Mouse (Mus musculus) limb, embryonic 13.5 days (tissue): Measurements from ENCODE around the gene Pcsk2. TPM values are rescaled to one million over a fixed set of nuclear protein-coding genes. Genes with fewer than 3 reads are reported as not detected.

ENCODE experiments used
- ATAC-seq: fragments of 200-750 bp; cut with Nextera tagmentation; 2 replicates; pipeline ENCODE4 v1.8.0; 2017; ENCODE audit warnings: low read depth, moderate number of reproducible peaks, moderate TSS enrichment; ENCODE audit not compliant: low FRiP score
- H3K27ac ChIP-seq: fragments of 300-500 bp; sonication (generic); 2 replicates; pipeline ENCODE4 v1.5.1; 2015; ENCODE audit warnings: inconsistent platforms, mild to moderate bottlenecking, moderate library complexity
- H3K27me3 ChIP-seq: fragments of 300-500 bp; sonication (generic); 2 replicates; pipeline ENCODE4 v1.6.1; 2015; ENCODE audit warnings: mild to moderate bottlenecking, inconsistent platforms
- H3K36me3 ChIP-seq: fragments of 300-500 bp; sonication (generic); 2 replicates; pipeline ENCODE4 v1.6.1; 2015; ENCODE audit warnings: inconsistent platforms, mild to moderate bottlenecking, moderate library complexity
- H3K4me1 ChIP-seq: fragments of 300-500 bp; sonication (generic); 2 replicates; pipeline ENCODE4 v1.6.1; 2015; ENCODE audit warnings: inconsistent platforms
- H3K4me2 ChIP-seq: fragments of 300-500 bp; sonication (generic); replicated peaks from 2 replicates; pipeline ENCODE4 v1.6.1; 2015; ENCODE audit warnings: inconsistent platforms, mild to moderate bottlenecking, moderate library complexity
- H3K4me3 ChIP-seq: fragments of 300-500 bp; sonication (generic); 2 replicates; pipeline ENCODE4 v1.5.1; 2015; ENCODE audit warnings: moderate library complexity, mild to moderate bottlenecking, inconsistent platforms
- H3K9ac ChIP-seq: fragments of 300-500 bp; sonication (generic); 2 replicates; pipeline ENCODE4 v1.6.1; 2015; ENCODE audit warnings: mild to moderate bottlenecking, inconsistent platforms
- H3K9me3 ChIP-seq: fragments of 300-500 bp; sonication (generic); 2 replicates; pipeline ENCODE4 v1.6.1; 2016; ENCODE audit warnings: inconsistent platforms
- WGBS: fragments of 180-500 bp; shearing (Covaris S2); methylation state at CpG from one replicate; pipeline ENCODE4 v1.1.7; 2015; 5-methylcytosine and 5-hydroxymethylcytosine counted together
- polyA plus RNA-seq: library from polyadenylated mRNA; unstranded; fragments of >200 nt; fragmentation: Nextera tagmentation; extraction: Ambion mirVana; gene quantifications from 2 replicates; pipeline ENCODE4 v1.2.1, GENCODE M21; 2015

Gene Pcsk2
- polyA plus RNA-seq, 1 experiment from 2014 or later: 0.59 TPM

DNA sequence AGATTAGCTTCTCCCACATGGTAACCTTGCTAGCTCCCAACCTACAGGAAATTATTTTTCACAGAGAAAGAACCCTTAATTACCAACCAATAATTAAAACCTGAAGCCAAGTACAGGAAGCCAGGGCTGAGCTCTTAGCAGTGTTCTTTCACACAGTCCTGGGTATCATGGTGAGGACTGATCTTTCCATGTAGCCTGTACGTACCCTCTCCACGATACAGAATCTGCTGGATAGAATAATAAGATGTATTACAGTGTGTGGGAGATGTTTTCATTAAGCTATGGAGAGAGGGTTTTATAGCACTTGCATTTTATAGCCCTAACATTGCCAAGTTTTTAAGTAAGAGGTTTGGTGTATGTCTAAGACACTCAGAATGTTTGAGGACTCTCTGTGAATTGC lies 164.0 kb downstream of the Pcsk2 start:
- Histone ChIP-seq H3K4me3 (no peak overlapping the region), H3K27me3 (no peaks in the 10 kb centered on the region), H3K4me1 (no peaks in the 10 kb centered on the region; the same call in 1 of the 2 replicates), H3K27ac (no peak overlapping the region), H3K36me3 (no peaks in the 10 kb centered on the region), H3K9me3 (no peaks in the 10 kb centered on the region), H3K4me2 (no peak overlapping the region), H3K9ac (no peak overlapping the region)
- ATAC-seq: peak; percentile 71; the same call in 1 of the 2 replicates
- 45% methylated on average over 2 of the region's 2 CpGs for WGBS

DNA sequence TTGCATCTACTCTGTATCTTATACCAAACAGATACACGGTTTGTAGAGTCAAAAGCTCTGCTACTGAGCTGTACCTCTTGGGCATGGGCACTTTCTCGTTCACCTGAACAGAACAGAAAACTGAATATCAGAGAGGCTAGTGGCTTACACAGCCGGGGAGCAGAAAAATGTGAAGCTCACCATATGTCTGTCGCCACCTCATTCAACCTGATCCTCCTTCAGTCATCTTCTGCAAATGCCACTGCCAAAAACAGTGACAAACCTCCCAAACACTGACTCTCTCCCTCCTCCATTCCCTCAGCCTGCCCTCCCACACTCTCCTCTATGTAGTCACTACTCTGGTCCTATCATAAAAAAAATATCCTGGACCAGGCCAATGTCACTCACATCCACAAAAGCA lies 165.9 kb downstream of the Pcsk2 start:
- 74% methylated on average over 4 of the region's 4 CpGs for WGBS
- Histone ChIP-seq H3K27ac (no peak overlapping the region), H3K4me3 (no peak overlapping the region), H3K36me3 (no peaks in the 10 kb centered on the region), H3K27me3 (no peaks in the 10 kb centered on the region), H3K4me1 (no peaks in the 10 kb centered on the region; the same call in 1 of the 2 replicates), H3K9me3 (no peaks in the 10 kb centered on the region), H3K9ac (no peak overlapping the region), H3K4me2 (no peak overlapping the region)
- ATAC-seq: no peak

DNA sequence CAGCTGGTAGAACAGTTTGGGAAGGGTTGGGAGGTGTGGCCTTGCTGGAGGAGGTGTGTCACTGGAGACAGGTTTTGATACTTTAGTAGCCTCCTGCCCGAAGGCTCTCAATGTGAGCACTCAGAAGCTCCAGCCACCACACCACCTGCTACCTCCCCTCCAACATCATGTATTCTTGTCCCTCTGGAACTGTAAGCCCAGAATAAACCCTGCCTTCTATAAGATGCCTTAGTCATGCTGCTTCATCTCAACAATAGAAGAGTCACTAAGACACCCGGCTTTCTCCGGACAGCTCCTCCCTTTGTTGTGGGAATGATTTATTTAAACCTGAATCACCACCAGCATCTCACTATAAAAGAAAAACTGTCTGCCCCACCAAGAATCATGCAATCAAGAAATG lies 166.9 kb downstream of the Pcsk2 start:
- no peaks in the 10 kb centered on the region for H3K36me3 ChIP-seq
- H3K4me3 ChIP-seq: no peak overlapping the region
- H3K9ac ChIP-seq: no peak overlapping the region
- WGBS: 89% methylated on average over 3 of the region's 3 CpGs
- H3K9me3 ChIP-seq: no peaks in the 10 kb centered on the region
- no peak overlapping the region for H3K27ac ChIP-seq
- no peak overlapping the region for H3K4me2 ChIP-seq
- H3K27me3 ChIP-seq: no peaks in the 10 kb centered on the region
- no peaks in the 10 kb centered on the region; the same call in 1 of the 2 replicates for H3K4me1 ChIP-seq
- no peak for ATAC-seq

DNA sequence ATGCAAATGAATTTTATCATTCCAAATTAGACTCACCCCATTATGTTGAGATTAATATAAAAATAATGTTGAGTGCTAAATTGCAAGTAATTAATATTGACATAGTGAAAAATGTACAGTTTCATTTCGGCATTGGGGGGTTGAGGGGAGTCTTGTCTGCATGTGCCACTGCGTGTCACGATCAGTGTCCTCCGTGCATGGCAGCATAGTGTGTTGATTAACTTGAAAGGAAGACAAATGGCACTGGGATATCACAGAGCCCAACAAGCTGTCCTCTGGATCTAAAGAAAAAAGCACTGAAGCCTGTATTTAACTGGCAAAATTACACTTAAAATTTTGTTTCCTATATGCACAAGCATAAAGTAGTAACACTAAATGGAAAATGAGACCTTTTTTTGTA lies 167.9 kb downstream of the Pcsk2 start:
- H3K4me1 ChIP-seq: no peaks in the 10 kb centered on the region; the same call in 1 of the 2 replicates

DNA sequence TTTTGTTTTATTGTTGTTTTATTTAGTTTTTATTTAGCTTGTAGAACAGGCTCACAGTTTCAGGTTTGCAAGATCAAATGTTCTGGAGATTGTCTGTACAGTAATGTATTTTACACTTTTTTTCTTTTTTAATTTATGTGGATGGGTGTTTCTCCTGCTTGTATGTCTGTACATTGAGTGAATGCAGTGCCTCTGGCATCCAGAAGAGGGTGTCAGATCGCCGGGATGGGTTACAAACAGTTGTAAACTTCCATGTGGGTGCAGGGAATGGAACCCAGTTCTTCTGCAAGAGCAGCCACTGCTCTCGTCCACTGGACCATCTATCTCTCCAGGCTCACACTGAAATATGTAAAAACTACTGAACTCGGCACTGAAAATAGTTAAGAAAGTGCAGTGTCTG lies 169.2 kb downstream of the Pcsk2 start:
- WGBS: 67% methylated on average over 4 of the region's 4 CpGs
- no peaks in the 10 kb centered on the region for H3K36me3 ChIP-seq
- H3K4me3 ChIP-seq: no peak overlapping the region
- H3K9me3 ChIP-seq: no peaks in the 10 kb centered on the region
- no peak overlapping the region for H3K9ac ChIP-seq
- no peak for ATAC-seq
- H3K27me3 ChIP-seq: no peaks in the 10 kb centered on the region
- H3K4me2 ChIP-seq: no peak overlapping the region
- no peaks in the 10 kb centered on the region; the same call in 1 of the 2 replicates for H3K4me1 ChIP-seq
- no peak overlapping the region for H3K27ac ChIP-seq

More for the DNA sequence above, 167.9 kb downstream of the Pcsk2 start:
- Histone ChIP-seq H3K27me3 (no peaks in the 10 kb centered on the region), H3K27ac (no peak overlapping the region), H3K36me3 (no peaks in the 10 kb centered on the region), H3K9me3 (no peaks in the 10 kb centered on the region), H3K9ac (no peak overlapping the region), H3K4me2 (no peak overlapping the region), H3K4me3 (no peak overlapping the region)
- ATAC-seq: no peak
- 92% methylated on average over 4 of the region's 4 CpGs for WGBS

DNA sequence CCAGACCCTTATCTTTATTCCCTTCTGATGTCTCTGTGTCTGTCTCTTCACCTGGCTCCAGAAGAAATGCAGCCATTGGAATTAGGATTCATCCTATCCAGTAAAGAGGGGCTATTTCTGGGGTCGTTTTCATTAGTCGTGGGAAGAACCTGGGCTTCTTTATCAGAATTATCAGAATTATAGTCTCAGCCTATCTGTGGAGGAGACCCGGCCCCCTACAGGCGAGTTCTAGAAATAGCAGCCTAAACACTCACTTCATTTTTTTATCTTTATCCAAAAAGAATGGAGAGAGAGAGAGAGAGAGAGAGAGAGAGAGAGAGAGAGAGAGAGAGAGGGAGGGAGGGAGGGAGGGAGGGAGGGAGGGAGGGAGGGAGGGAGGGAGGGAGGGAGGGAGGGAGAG lies 177.3 kb downstream of the Pcsk2 start:
- ATAC-seq: no peak
- Histone ChIP-seq H3K4me3 (no peak overlapping the region), H3K27ac (no peak overlapping the region), H3K36me3 (no peaks in the 10 kb centered on the region), H3K9ac (no peak overlapping the region), H3K4me1 (no peaks in the 10 kb centered on the region), H3K9me3 (no peaks in the 10 kb centered on the region), H3K27me3 (no peaks in the 10 kb centered on the region), H3K4me2 (no peak overlapping the region)
- WGBS: 24% methylated on average over 4 of the region's 4 CpGs

DNA sequence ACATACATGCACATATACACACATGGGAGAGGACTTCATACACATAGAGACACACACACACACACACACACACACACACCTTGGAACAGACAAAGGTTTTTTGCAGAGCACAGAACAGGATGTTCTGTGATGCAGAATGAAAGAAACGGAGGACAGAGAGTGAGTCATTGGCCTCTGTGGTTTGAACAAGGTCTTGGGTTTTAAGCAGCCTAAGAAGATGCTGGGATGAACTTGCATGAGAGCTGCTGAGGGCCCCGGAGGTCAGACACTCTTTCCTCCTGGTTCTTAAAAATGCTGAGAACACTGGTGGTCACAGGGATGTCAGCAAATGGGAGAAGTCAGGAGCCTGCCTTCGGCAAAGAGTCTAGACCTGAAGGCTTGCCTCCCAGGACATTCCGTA lies 178.1 kb downstream of the Pcsk2 start:
- no peak overlapping the region for H3K9ac ChIP-seq
- ATAC-seq: no peak
- H3K4me2 ChIP-seq: no peak overlapping the region
- H3K4me1 ChIP-seq: no peaks in the 10 kb centered on the region
- H3K9me3 ChIP-seq: no peaks in the 10 kb centered on the region
- H3K27ac ChIP-seq: no peak overlapping the region
- 73% methylated on average over 4 of the region's 4 CpGs for WGBS
- H3K4me3 ChIP-seq: no peak overlapping the region
- no peaks in the 10 kb centered on the region for H3K36me3 ChIP-seq
- no peaks in the 10 kb centered on the region for H3K27me3 ChIP-seq

DNA sequence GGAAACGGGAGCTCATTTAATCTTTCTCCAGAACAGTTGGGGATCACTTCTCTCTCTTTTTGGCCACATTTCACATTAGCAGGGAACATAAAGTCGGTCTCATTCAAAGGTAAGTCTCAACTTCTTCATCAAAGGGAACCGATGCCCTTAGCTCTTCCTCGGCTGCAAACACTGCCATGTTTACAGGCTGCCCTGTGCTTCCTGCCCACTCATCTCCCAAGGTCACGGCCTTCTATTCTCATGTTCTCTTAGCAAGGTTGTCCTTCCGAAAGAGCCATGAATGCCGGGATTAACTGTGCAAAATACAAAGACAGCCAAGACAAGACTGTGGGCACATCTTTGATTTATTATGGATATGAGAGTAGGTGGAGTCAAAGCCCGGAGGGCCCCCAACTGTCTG lies 178.8 kb downstream of the Pcsk2 start:
- WGBS: 78% methylated on average over 8 of the region's 8 CpGs
- no peaks in the 10 kb centered on the region for H3K36me3 ChIP-seq
- H3K9ac ChIP-seq: no peak overlapping the region
- H3K4me1 ChIP-seq: no peaks in the 10 kb centered on the region
- no peak overlapping the region for H3K27ac ChIP-seq
- no peak overlapping the region for H3K4me2 ChIP-seq
- no peaks in the 10 kb centered on the region for H3K9me3 ChIP-seq
- no peak for ATAC-seq
- H3K4me3 ChIP-seq: no peak overlapping the region
- H3K27me3 ChIP-seq: no peaks in the 10 kb centered on the region

DNA sequence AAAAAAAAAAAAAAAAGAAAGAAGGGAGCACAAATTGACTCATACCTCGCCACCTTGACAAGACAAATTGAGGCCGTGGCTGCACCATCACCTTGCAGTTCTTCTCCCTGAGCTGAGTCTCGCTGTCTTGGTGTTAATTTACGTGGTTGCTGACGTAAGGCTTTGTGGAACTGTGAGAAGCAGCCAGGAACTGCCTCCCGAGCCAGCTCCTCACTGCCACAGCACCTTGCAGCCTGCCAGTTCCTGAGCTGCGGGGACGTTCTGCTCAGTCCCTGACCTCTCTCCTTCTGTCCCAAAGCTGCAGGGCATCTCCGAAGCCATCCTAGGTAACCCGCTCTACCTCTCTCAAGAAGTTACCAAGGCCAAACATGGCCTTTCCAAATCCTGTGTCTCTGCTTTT lies 186.5 kb downstream of the Pcsk2 start:
- no peaks in the 10 kb centered on the region for H3K27me3 ChIP-seq
- ATAC-seq: no peak

DNA sequence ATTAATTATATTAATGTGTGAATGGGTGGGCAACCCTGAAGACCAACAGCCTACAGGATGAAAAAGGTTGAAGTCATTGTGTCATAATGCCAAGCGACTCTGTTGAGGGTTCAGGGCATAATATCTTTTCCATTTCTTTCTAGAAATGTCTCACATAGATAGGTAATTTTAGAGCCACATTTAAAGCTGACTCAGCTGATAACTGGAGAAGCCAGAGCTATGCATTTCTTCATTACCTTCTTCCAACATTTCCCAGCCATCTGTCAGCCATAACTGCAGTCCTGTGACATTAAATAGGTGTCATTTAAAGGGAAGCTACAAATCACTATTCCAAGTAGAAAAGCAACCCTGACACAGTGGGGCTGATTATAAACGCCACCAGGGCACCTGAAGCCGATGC lies 189.5 kb downstream of the Pcsk2 start:
- no peak overlapping the region for H3K4me2 ChIP-seq
- no peaks in the 10 kb centered on the region for H3K27me3 ChIP-seq
- no peak overlapping the region for H3K4me3 ChIP-seq
- H3K36me3 ChIP-seq: no peaks in the 10 kb centered on the region
- H3K4me1 ChIP-seq: no peaks in the 10 kb centered on the region
- no peaks in the 10 kb centered on the region for H3K9me3 ChIP-seq
- no peak for ATAC-seq
- no peak overlapping the region for H3K27ac ChIP-seq
- 78% methylated on average over 3 of the region's 3 CpGs for WGBS
- H3K9ac ChIP-seq: no peak overlapping the region

More for the DNA sequence above, 186.5 kb downstream of the Pcsk2 start:
- WGBS: 77% methylated on average over 10 of the region's 10 CpGs
- Histone ChIP-seq H3K4me1 (no peaks in the 10 kb centered on the region), H3K27ac (no peak overlapping the region), H3K36me3 (no peaks in the 10 kb centered on the region), H3K9ac (no peak overlapping the region), H3K4me2 (no peak overlapping the region), H3K9me3 (no peaks in the 10 kb centered on the region), H3K4me3 (no peak overlapping the region)

DNA sequence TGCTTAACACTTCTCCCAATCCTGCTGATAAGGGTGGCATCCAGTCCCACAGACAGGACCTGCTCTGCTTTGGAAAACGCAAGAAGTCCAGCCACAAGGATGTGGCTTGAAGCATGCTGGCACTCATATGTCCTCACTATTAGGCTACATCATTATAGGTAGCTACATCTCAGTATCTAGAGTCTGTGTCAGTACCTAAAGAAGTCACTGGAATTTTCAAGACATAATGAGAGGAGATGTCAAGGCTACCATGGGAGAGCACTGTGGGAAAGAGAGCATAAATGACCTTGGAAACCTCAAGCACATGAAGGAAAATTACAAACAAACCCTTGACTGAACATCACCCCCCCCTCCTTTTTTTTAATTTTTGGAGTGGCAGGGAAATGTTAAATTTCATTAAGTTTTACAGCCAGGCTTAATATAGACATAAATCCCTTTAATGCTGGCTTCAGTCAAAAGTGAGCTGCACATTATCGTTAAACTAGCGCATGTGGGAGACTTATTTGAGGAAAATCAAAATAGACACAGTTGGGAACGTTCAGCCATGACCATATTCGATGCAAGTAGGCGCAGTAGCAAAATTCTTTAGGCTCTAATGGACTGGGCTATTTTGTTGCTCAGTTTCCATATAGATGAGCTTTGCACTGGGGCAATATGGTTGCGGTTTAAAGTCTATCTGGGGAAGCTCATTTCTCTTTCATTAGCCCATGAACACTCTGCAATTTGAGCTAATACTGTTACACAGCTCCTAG lies 193.7 kb downstream of the Pcsk2 start:
- ATAC-seq: no peak
- no peaks in the 10 kb centered on the region for H3K27me3 ChIP-seq
- H3K9me3 ChIP-seq: no peaks in the 10 kb centered on the region
- no peak overlapping the region for H3K4me2 ChIP-seq
- WGBS: 43% methylated on average over 7 of the region's 7 CpGs
- H3K4me3 ChIP-seq: no peak overlapping the region
- no peaks in the 10 kb centered on the region for H3K4me1 ChIP-seq
- H3K27ac ChIP-seq: no peak overlapping the region
- no peak overlapping the region for H3K9ac ChIP-seq
- no peaks in the 10 kb centered on the region for H3K36me3 ChIP-seq

DNA sequence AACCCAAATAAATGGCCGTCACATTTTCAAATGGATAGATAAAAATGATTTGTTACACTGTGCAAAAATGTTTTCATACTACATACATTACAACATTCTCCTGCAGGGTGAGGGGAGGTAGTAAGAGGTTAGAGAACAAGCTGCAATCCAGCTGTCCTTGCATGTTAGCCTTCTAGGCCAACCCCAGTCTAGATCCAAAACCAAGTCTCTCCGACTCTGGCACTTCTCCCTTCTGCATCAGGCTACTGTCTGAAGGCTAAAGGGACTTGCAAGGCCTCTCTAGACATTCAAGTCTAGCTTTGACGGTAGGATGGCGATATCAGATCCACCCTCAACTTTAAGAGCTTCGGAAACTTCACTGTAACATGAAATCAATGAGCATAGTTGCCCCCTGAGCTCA lies 196.5 kb downstream of the Pcsk2 start:
- Histone ChIP-seq H3K4me3 (no peak overlapping the region), H3K27me3 (no peaks in the 10 kb centered on the region), H3K9me3 (no peaks in the 10 kb centered on the region), H3K27ac (no peak overlapping the region), H3K9ac (no peak overlapping the region), H3K4me2 (no peak overlapping the region), H3K36me3 (no peaks in the 10 kb centered on the region), H3K4me1 (no peaks in the 10 kb centered on the region)
- WGBS: 88% methylated on average over 5 of the region's 5 CpGs
- ATAC-seq: no peak

DNA sequence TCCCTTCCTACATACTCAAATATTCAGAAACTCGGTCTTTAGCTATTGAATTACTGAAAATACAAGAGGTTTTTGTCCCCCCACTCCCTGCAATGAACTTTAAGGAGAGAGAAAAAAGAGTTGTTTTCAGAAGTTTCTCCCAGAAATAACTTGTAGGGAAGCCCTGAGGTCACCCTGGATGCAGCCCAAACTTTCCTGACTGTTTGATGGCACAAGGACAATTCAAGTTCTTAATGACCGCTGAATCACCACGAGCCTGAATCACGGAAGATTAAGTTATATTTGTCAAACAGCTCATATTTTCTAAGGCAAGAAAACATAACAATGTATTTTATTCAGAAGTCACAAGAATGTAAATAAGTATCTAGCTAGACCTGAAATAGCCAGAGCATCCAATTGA lies 197.1 kb downstream of the Pcsk2 start:
- Histone ChIP-seq H3K27ac (no peak overlapping the region), H3K27me3 (no peaks in the 10 kb centered on the region), H3K9ac (no peak overlapping the region), H3K36me3 (no peaks in the 10 kb centered on the region), H3K4me1 (no peaks in the 10 kb centered on the region), H3K9me3 (no peaks in the 10 kb centered on the region), H3K4me2 (no peak overlapping the region), H3K4me3 (no peak overlapping the region)
- WGBS: 80% methylated on average over 4 of the region's 4 CpGs
- no peak for ATAC-seq
